Comparison of ENCODE assay signal across 8 mouse cellular contexts in the genomic region with DNA sequence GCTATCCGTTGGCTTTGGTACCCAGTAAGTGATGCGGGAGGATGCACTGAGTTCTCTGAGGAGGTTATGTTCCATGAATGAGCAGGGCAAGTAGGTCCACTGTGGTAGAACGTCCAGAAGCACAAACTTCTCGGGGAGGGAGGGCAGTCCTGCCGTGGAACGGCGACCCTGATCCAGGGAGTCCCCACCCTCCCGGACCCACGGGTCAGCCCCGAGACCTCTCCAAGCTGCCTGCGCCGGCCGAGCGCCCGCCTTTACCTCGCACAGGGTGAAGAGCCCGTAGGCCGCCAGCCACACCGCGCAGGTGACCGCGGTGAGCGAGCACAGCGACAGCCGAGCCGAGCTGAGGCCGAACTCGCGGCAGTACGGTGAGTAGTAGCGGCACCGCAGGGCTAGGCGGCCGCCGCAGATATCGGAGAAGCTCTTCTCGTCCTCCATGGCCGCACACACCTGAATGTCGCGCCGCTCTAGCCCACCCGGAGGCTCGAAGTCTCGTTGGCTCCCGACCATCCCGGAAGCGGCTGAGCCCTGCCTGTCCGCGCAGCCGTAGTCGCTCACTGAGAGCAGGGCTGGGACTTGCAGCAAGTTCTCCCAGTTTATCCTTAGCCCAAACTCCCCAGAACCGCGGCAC. TPM values are rescaled to one million over a fixed set of nuclear protein-coding genes. Genes with fewer than 3 reads are reported as not detected.
DNase-seq lines count a peak whose midpoint lies in the region; ATAC-seq lines count a peak whose summit lies in the region.

A gene (minus strand): TSS at position 470 of the 631 bp plus-strand sequence.

- no peak within 1 kb of the TSS; the same call in 1 of the 2 replicates for H3K27ac ChIP-seq in hindbrain, embryonic 11.5 days (ENCODE audit: low read depth, low read length)

- peak within 1 kb of the TSS; percentile 76 for H3K4me2 ChIP-seq in hindbrain, embryonic 11.5 days (replicated peaks; ENCODE audit: low read depth, low read length)

- ATAC-seq in hindbrain, embryonic 11.5 days (ENCODE audit: low FRiP score) = peak; percentile 96

- H3K4me3 ChIP-seq in hindbrain, embryonic 11.5 days (ENCODE audit: low read depth, low read length) = peak within 1 kb of the TSS; percentile 95

- H3K9me3 ChIP-seq in hindbrain, embryonic 11.5 days (ENCODE audit: control insufficient read depth, low read length) = no peaks in the 10 kb centered on the region

- peak within 1 kb of the TSS; percentile 95 for H3K9ac ChIP-seq in hindbrain, embryonic 11.5 days (ENCODE audit: low read depth, low read length)

- H3K4me1 ChIP-seq in hindbrain, embryonic 11.5 days (replicated peaks; ENCODE audit: control insufficient read depth, insufficient read depth, low read length) = no peaks in the 10 kb centered on the region; the same call in 1 of the 2 replicates

- H3K27me3 ChIP-seq in hindbrain, embryonic 11.5 days (ENCODE audit: control insufficient read depth, insufficient read depth, low read length) = no peaks in the 10 kb centered on the region

- H3K36me3 ChIP-seq in hindbrain, embryonic 11.5 days (ENCODE audit: control insufficient read depth, insufficient read depth, low read length) = no peaks in the 10 kb centered on the region

- peak; percentile 84 for DNase-seq in Muller cell, postnatal 12 days (ENCODE audit: inconsistent ontology term)
- peak; percentile 88 for DNase-seq in cerebellum, adult 9-11 months
- DNase-seq in frontal cortex, adult 2 months (ENCODE audit: extremely low spot score in 1 of 2, low spot score in 1 of 2) = peak; percentile 70 to 92
- peak; percentile 90 for DNase-seq in hindbrain, embryonic 11.5 days (ENCODE audit: low spot score)
- DNase-seq in layer of hippocampus, postnatal 14 days (ENCODE audit: low spot score in 2 of 2) = peak; percentile 76 to 91
- DNase-seq in lung, postnatal 14 days = peak; percentile 86
- peak; percentile 77 for DNase-seq in retina, adult 2 months (ENCODE audit: low read depth, low spot score)
- DNase-seq in thymus, postnatal 36 days = peak; percentile 85 to 87

- 0% methylated on average over 38 of the region's 53 CpGs for WGBS in hindbrain, embryonic 11.5 days

RNA-seq across cellular contexts. Expression of the gene that starts here (rescaled TPM):
- 10.9 and 12.1 TPM in 2 replicates for polyA plus RNA-seq in frontal cortex, adult 2 months (2012; rRNA removed)
- 26.3 and 30.1 TPM in 2 replicates for polyA plus RNA-seq in hindbrain, embryonic 11.5 days (2014; fragmentation: Nextera tagmentation; extraction: Ambion mirVana)
- total RNA-seq in layer of hippocampus, postnatal 14 days (2021) = 10 to 100 TPM in 1 of 2 experiments, 1 to 10 TPM in 1; 9.8 to 10.2 TPM
